Mouse (Mus musculus) brain, adult 2 months (tissue): Measurements from ENCODE around the gene Ubxn2a.

Source experiments
- DNase-seq: peaks from one replicate; pipeline ENCODE4 v3.0.0; 2011; ENCODE audit warnings: low read depth, low spot score

Gene Ubxn2a

DNA sequence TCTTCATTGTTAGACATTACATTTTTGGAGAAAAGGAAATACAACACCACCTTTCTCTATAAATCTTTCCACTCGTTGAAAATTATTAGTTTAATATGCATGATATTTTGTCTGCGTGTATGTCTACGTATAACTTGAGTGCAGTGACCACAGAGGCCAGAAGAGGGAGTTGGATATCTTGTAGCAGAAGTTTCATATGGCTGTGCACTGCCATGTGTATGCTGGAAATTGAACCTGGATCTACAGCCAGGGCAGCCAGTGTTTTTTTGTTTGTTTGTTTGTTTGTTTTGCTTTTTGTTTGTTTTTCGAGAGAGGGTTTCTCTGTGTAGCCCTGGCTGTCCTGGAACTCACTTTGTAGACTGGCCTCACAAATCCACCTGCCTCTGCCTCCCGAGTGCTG, 28.5 kb downstream of the Ubxn2a start:
- DNase-seq, result peak; percentile 19

DNA sequence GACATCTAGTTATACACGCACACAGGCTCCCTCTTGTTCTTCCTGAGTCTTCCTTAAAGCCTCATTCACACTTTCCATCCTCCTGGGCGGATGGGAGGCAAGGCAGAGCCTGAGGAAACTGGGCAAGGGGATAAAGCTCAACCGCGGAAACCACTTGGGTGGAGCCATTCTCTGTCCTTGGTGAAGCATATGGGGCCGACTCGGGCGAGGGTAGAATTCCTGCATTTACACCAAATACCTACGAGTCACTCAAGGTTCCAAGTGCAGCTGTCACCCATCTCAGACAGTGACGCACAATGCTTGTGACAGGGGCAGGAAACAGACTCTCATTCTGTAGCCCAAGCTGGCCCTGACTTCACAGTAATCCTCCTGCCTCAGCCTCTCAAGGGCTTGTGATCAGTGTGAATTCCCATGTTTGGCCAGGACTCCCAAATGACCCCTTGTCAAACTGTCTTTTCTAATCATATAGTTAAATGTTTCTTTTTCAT, 29.2 kb downstream of the Ubxn2a start:
- DNase-seq, result no peak

- DNase-seq, result no peak
These were observed 31.9 kb downstream of the Ubxn2a start for GRCm38 (mm10) chr12:4875623-4876022.

DNA sequence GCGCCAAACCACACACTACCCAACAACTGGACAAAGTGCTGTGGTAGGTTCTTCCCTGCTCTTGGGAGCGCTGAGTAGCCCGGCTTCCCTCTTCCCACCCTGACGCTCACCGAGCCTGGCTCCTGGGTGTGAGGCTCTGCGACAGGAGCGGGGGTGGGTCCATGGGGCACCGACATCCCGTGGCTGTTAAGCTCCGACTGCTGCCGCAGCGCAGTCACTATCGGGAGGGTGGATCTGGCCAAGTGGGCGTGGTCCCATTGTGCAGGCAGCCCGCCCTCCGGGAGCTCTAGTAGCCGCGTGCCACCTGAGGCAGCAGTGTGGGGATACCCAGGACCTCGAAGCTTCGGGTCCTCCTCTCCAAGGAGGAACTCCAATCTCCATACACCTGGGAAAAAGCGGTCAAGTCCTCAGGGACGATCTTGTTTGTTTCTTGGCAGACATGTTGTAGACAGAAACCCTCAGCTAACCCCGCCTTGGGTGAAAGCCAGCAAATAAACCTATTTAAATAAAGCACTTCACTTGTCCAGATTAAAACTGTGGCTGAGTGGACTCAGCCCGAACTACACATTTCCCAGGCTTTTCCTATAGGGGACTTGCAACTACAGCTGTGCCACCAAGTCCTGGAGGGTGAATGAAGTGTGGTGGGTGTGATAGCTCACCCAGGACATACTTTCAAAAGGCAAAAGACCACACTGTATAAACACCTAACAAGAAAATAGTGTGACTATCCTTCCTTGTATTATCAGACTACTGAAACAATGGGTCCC, 33.2 kb downstream of the Ubxn2a start, which contains the start of gene Mfsd2b:
Gene Mfsd2b, minus strand, starts transcription at position 199 of the 767 bp plus-strand sequence.
- peak; percentile 61 for DNase-seq

DNA sequence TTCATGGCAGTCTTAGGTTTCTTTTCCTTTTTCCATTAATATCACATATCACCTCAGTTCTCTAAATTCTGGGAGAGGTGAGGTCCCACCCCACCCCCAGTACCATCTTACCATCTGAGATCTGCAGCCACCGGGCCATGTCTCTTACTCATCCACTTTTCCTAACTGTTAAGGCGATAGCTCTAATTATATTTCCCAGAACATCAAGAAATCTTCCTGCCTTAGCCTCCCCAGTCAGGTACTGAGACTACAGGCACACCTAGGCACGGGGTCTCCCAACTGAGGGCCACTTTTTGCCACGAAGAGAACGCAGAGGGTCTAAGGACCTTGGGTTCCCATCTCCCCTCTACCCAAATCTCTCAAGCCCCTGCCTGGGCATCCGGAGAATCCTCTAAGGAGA, 34.0 kb downstream of the Ubxn2a start:
- DNase-seq, result no peak

GRCm38 (mm10) chr12:4872983-4873477, 34.5 kb downstream of the Ubxn2a start:
- no peak for DNase-seq

DNA sequence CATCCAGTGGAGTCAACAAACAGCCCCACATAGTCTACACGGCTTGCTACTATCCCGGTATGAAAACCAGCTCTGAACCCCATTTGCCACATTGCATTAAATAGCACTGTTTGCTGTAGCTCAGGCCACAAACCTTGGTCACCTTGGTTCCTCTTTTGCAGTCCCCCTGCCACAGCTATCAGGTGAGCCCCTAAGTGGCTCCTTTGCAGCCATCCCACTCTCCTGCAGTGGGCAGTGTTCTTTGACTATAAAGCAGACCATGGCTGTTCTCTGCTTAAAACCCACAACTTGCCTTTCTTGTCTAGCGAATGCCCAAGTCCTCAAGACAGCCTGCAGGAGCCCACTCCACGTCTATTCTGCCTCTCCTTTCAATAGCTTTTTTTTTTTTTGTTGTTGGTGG, 35.2 kb downstream of the Ubxn2a start:
- no peak for DNase-seq

- DNase-seq, result no peak
These were observed 36.2 kb downstream of the Ubxn2a start for GRCm38 (mm10) chr12:4871260-4871659.

DNA sequence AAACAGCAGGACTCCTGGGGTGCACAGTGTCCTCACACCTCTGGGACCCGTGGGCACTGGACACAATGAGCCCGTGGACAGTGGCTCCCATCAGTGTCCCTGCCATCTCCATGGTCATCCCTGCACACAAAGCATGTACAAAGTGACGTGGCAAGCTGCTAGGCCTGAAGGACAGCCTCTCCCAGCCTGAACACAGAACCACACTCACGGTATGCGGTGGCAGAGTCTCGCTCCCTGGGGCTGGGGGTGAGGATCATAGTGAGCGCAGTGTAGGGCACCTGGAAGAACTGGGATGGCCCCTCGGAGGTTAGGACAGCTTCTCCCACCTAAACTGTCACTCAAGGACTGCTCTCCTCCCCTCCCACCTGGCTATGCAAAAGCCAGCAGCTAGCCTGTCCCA, 38.6 kb downstream of the Ubxn2a start:
- no peak for DNase-seq

- DNase-seq, result peak; percentile 57
These were observed 43.2 kb downstream of the Ubxn2a start for GRCm38 (mm10) chr12:4864338-4864690.

DNA sequence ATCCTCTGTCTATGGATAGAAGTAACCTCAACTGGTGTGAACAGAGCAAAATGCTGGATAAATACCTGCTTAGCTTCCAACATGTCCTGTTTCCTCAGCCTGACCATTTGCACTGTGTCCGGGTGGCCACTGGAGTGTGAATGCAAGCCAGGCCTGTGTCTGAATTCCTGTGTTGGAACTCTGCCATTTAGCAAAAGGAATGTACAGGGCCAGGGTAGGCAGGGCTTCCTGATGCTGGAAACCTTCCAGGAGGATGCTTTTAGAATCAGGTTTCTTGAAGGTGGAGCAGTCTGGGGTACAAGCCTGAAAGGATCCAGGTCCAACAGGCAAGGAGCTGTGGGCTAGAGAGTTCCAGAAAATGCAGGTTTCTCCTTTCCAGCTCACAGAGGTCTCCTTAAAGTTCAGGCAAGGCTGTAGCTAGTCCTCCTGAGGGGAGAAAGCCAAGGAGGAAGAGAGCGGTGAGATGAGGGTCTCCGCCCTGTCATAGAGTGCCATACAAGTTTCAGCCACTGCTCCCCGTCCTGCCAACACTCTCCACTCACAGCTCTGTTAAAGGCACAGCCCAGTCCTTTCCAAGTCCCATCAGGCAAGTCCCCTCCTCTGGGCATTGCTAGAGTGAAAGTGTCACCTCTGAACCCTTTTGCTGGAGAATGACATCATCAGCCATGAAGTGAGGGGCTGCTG, 43.7 kb downstream of the Ubxn2a start:
- DNase-seq, result peak; percentile 54

DNA sequence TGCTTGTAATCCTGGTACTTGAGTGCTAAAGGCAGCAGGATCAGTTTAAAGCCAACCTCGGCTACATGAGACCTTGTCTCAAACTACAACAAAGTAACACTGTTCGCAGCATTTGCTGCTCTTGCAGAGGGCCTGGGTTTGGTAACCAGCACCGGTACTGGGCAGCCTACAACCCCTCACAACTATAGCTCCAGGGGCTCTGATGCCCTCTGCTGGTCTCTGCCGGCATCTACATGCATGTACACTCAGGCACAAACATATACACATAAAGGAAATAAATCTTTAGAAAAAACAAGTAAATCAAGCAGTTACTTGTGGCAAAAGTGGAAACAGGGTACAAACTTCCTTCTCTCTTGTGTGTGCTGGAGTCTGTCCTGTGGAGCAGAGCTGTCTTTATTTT, 44.8 kb downstream of the Ubxn2a start:
- DNase-seq, result no peak

DNA sequence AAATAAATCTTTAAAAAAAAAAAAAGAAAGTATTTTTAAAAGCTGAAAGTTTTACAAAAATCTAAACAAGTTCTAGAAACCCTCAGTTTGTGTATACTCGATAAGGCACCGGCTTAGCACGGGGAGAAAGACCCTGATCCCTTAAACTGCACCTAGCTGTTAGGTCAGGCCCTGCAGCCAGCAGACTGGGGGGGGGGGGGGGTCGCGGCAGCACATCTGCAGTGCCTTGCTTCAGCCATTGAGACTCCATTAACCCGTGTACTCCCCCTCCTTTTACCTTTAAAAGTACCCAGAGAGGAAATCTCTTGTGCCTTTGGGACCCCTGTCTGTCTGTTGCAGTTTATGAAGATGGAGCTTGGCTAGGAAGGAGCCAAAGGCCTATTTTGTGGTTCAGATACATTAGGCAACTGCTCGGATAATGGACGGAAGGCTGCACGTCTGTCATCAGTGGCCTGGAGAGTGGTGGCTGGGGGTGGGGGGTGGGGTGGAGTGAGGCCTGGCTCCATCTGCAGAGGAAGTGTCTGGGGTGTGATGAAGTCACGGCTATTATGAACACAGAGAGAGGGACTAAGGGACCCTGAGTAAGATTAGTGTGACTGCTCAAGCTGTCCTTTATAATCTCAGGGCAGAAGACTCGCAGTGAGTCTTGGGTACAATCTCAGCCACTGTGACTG, 48.1 kb downstream of the Ubxn2a start:
- DNase-seq, result no peak

GRCm38 (mm10) chr12:4856834-4857233, 50.7 kb downstream of the Ubxn2a start:
- DNase-seq, result no peak

DNA sequence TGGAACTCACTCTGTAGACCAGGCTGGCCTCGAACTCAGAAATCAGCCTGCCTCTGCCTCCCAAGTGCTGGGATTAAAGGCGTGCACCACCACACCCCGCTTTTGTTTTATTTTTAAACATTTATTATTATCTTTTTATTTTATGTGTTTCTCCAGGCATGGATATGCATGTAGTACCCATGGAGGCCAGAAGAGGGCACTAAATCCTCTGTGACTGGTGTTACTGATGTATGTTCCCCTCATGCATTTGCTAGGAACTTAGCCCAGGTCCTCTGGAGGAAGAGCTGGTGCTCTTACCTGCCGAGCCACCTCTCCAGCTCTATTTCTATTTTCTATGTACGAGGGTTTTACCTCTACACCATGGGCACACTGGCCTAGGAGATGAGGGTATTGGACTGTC, 51.3 kb downstream of the Ubxn2a start:
- no peak for DNase-seq

DNA sequence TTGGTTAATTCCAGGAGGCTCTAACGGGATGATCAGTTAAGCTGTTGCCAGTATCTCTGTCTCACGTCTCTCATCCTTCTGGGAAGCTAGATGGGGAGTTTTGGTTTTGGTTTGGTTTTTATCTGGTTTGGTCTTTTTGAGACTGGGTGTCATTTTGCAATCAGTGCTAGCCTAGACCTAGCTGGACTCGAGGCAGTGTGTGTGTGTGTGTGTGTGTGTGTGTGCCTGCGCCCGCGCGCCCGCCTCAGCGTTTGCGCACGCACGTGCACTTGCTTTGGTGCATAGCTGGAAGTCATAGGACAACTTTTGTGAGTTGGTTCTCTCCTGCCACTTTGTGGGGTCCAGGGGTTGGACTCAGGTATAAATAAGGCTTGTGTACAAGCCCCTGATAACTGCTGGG, 63.8 kb downstream of the Ubxn2a start:
- DNase-seq, result peak; percentile 51

GRCm38 (mm10) chr12:4842890-4843597, 64.5 kb downstream of the Ubxn2a start, which contains the start of gene Wdcp:
Gene Wdcp (plus strand): TSS chr12:4843303.
- DNase-seq, result peak; percentile 98

GRCm38 (mm10) chr12:4842456-4842855, 65.0 kb downstream of the Ubxn2a start:
- DNase-seq, result no peak

DNA sequence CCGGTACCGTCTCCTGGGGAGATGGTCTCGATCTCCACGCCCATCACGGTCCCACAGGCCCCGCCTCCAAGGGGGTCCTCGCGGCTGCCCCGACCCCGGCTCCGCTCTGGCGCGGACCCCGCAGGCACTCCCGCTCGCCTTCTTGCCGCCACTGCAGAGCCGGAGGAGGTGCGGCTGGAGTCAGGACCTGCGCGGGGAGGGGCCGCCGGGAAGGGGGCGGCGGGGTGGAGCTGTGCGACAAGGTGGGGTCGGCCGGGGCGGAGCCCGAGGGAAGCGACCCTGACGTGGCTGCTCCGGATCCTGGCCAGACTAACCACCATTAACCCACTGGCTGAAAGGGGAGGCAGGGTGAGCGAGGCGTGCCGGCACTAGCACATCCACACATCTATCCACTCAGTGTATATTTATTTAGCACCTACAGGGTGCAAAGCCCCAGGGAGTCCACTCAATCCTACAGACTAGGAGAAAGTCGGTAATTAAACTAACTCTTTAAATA, 66.1 kb downstream of the Ubxn2a start, which contains the start of gene Fkbp1b:
Gene Fkbp1b, minus strand, starts transcription at position 200 of the 496 bp plus-strand sequence.
- peak; percentile 65 for DNase-seq

GRCm38 (mm10) chr12:4840741-4841140, 66.8 kb downstream of the Ubxn2a start:
- no peak for DNase-seq

- no peak for DNase-seq
These were observed 67.5 kb downstream of the Ubxn2a start for GRCm38 (mm10) chr12:4840010-4840409.
